Mouse (Mus musculus): Measurements from ENCODE around the gene Cxcl17. TPM values are rescaled to one million over a fixed set of nuclear protein-coding genes. Genes with fewer than 3 reads are reported as not detected.
"Not testable (repeated sequence)": the region's sequence is repeated elsewhere in the genome, so short reads cannot be mapped to it uniquely, and the experiment has no call there.

The Cxcl17 gene
- total RNA-seq, 4 experiments from 2014 or later: not detected

DNA sequence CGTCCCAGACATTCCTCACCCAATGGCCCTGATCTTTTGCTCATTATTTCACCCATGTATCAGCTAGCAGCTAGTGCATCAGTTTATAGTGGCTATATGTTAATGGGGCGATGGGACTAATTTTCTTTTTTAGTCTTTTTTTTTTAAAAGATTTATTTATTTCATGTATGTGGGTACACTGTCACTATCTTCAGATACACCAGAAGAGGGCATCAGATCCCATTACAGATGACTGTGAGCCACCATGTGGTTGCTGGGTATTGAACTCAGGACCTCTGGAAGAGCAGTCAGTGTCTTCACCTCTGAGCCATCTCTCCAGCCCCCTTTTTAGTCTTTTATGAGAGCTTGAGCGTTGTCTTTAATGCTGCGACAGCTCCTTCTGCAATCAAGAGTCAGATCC is 13.7 kb upstream of the Cxcl17 start:
- not testable (repeated sequence) for DNase-seq (ENCODE audit: low spot score in 2 of 2)

DNA sequence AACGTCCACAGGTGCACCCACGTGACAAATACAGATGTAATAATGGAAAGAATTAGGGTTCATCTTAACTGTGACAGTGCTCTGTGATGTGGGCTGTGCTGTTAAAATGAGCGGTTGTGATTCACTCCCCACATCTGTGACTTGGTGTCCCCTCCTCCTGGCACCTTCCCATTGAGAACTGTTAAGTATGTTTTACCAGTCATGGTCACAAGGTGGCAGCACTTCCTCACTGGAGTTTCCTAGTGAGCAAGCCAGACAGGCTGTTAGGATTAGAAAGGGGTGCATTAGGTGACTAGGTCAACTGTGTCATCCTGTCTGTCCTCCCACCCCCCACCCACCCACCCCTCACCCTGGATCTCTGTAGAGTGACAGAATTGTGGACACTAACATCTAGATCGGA is 11.7 kb upstream of the Cxcl17 start:
- DNase-seq (ENCODE audit: low spot score in 2 of 2): peak; percentile 50 to 58

DNA sequence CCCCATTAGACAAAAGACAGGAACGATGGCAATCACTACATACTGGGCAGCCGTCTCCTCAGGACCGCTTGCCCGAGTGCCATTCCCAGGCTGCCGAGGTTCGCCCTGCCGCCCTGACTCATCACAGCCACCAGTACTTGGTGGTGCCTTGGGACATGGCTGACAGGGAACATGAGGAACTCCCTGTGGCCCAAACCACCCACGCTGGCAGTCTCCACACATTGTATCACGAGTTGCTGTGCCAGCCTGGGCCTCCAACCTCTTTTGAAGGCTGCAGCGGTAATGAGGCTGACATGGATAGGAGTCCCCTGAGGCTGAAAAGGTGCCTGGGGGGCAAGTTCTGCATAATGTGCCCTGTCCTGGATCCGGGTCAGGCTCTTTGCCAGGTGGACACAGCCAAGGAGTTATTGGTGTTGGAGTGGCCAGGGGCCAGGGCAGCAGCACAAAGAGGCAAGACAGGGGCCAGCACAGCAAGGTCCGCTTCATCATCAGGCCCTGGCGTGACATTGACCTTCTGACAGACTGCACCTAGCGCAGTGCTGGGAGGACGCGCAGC is 9.7 kb upstream of the Cxcl17 start:
- DNase-seq (ENCODE audit: low spot score in 2 of 2): no peak

DNA sequence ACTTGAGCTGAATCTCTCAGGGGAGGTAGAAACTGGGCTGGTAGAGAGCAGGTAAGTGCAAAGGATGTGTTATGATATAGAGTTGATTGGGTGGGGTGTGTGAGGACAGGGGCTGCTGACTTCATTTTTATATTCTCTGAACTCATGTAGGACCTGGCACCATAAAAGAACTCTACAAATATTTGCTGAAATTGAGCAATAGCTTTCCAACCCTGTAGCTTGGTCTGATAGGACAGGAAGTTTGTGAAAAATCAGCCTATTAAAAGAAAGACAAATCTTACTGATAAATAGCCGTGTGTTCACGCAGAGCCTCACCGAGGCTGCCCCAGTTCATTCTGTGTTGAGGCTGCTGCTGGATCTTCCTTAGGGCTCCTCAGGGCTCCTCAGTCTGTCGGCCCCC is 7.3 kb upstream of the Cxcl17 start:
- DNase-seq (ENCODE audit: low spot score in 2 of 2): no peak

DNA sequence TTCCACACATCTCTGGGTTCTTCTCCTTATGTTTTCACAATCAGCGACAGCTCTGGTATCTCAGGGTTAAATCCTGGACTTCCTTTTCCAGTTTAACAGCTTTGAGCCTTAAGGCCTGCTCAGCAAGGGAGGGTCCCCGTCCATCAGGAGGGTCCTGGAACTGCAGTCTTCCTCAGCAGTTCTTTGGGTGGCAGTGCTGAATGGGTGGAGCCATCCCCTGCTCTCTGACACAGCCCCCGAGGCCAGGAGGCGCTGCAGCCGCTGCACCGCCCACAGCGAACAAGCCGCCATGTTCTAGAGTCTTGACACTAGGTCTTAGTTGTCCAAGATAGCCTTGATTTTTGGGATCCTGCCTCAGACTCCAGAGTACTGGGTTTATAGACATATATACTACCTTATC is 6.8 kb upstream of the Cxcl17 start:
- DNase-seq (ENCODE audit: low spot score in 2 of 2): no peak

DNA sequence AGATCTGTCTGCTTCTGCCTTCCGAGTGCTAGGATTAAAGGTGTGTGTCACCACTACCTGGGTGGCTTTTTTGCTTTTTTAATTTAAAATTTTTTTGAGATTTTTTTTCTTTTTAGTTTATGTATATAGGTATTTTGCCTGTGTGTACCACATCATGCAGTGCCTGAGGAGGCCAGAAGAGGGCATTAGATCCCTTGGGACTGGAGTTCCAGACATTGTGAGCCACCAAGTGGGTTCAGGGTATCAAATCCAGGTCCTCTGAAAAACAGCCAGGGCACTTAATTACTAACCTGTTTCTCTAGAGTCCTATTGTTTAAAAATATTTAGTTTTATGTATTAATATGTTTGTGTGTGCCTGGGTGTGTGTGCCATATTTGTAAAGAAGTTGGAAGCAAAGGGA is 4.9 kb upstream of the Cxcl17 start:
- no peak for DNase-seq (ENCODE audit: low spot score in 2 of 2)

DNA sequence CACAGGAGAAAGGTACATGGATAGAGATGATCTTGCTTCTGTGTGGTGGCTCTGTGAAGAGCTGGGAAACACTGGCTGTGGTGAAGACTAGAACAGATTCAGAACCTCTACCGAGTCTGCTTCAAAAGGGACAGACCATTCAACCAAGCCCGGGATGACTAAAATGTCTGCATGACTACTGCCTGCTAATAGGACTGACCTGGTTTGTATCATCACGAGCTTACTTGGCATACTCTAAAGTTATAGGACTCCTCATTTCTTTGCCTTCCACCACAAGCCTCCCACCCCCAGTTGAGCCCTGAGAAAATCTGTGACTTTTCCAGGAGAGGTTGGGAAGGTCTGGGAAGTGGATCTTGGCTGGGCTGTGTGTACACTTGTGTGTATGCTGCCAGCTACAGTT is 825 bp downstream of the Cxcl17 start:
- no peak for DNase-seq (ENCODE audit: low spot score in 2 of 2)

DNA sequence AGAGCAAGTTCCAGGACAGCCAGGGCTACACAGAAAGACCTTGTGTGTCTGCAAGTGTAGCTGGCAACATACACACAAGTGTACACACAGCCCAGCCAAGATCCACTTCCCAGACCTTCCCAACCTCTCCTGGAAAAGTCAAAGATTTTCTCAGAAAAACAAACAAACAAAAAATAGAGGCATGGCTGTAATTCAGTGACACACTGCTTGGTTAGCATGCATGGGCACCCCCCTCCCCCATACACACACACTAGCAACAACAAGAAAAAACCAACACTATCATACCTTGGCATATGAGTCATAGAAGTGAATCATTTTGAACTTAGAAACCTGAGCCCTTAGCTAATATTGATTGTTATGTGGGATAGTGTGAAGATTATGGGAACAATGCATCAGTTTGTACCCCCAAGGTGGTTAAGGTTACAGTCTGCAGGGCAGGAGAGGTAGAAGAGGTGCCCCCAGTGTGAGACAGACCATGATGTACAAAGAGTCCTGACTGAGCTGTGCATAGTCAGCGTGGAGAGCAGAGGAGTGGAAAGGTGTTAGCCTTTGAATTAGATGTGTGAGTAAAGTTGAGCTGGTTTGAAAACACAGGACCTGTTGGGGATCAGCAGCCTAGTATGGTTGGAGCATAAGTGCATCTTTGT is 1.6 kb downstream of the Cxcl17 start:
- DNase-seq (ENCODE audit: low spot score in 2 of 2): no peak

DNA sequence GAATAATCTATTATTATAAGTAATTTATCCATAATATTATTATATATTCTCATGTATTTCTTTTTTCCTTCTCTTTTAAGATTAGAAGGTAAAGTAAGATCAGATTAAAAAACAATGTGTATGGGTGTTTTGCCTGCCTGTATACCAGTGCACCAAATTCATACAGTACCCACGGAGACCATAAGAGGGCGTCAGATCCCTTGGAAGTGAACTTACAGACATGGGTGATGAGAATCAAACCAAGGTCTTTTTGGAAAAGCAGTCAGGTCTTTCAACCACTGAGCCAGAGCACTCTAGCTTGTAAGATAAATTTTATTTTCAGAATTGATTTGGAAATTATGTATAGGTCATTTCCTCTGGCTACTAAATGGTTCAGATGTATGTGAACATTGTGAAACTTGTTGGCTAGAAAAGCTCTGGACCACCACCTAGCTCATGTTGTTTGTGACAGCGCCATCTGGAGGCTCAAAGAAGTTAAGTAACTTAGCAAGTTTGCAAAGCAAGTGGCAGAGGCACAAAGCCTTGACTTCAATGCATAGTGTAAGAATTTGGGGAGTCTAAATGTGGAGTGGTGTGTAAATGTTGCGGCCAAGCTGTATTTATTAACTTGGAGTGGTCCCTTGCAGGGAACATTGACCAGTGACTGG is 3.4 kb downstream of the Cxcl17 start:
- no peak for DNase-seq (ENCODE audit: low spot score in 2 of 2)

DNA sequence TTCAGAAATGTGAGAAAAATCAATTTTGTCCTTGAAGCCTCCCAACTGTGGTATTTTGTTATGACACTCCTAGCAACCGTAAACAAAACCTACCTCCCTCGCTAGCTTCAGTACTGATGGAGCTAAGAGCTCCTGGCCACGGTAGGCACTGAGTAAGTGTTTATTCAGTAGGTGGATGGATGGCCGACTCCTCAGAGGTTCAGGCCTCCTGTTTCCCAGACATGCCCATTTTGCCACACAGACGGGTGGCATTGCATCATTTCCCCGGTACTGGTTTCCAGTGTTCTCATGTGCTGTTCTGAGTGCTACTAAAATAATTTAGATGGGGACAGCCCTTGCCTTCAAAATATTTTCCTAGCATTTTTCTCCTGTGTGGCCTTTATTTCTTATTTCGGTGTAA is 6.2 kb downstream of the Cxcl17 start:
- DNase-seq (ENCODE audit: low spot score in 2 of 2): no peak

DNA sequence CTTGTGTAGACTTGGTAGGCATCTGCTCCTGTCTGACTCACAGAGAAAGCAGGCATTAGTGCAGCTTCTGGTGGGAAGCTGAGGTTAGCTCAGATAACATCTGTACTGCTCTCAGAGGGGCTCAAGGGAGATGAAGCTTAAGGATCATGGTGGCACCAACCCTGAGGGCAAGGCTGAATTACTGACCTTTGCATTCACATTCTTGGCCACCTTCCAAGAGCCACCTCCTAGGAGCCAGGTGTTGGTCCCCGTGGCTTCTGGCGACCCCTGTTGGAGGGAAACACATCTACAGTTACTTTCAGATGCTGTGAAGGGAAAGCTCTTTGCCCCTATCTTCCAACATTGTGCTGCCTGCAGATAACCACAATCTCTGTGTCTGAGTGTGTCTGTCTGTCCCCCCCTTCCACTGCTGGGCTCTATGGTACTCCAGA is 10.0 kb downstream of the Cxcl17 start:
- no peak for DNase-seq (ENCODE audit: low spot score in 2 of 2)

DNA sequence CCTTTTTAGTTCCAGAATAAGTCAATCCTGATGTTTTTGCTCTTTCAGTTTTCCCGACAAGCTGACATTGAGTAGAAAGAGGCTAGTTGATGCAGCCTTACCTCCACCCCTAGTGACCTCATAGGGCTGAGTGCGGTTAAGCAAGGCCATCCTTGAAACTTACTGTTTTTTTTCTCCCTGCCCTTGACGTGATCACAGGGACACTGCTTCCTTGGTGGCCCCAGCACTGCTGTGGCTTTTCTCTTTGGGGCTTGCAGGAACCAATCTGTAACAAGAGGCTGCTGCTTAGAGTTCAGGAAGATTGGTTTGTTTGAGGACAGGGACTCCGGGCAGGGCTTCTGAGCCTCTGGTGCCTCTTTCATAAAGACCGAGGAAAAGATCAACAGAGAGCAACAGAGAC is 10.7 kb downstream of the Cxcl17 start:
- DNase-seq (ENCODE audit: low spot score in 2 of 2): no peak

DNA sequence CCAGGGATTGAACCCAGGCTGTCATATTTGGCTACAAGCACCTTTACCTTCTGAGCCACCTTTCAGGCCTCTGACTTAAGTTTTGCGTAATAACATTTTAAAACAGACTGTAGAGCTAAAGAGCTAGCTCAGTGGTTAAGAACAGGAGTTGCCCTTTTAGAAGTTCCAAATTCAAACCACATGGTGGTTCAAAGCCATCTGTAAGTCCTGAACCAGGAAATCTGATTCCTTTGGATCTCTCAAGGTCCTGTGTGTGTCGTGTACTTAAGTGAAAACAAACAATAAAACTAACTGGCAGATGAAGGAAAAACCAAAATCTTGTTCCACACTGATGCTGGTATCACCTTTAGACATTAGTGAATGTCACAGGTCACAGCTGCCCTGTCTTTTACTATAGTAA is 11.1 kb downstream of the Cxcl17 start:
- no peak for DNase-seq (ENCODE audit: low spot score in 2 of 2)

DNA sequence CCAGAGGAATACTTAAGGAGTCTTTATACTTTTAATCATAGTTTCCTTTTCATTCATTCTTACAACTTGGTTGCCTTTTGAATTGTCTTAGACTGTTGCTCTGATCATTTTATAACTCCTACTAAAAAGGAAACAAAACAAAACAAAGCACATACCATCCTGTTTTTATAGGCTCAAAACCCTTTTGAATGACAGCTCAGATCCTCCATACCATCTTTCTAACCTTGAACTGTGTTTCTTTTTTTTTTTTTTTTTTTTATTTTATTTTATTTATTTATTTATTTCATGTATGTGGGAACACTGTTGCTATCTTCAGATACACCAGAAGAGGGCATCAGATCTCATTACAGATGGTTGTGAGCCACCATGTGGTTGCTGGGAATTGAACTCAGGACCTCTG is 13.7 kb downstream of the Cxcl17 start:
- not testable (repeated sequence) for DNase-seq (ENCODE audit: low spot score in 2 of 2)

DNA sequence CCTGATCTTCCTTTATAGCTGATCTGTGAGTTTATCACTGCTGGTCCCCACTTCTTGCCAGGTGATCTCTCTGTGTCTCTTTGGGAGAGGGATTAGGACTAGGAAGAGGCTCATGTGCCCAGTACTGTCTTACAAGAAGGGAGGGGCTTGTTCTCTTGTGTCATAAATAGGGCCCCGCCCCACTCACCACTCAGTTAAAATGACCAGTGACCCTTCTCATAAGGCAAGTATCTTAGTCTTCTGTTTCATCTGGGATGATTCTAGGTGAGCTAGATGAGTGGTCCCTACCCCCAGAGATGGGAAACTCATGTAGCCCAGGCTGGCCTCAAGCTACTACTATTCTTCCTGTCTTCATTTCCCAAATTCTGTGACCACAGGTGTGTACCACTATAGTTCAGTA is 14.1 kb downstream of the Cxcl17 start, which contains the start of gene Lipe:
Gene Lipe, minus strand, starts transcription at position 101 of the 400 bp plus-strand sequence.
- DNase-seq (ENCODE audit: low spot score in 2 of 2): no peak

DNA sequence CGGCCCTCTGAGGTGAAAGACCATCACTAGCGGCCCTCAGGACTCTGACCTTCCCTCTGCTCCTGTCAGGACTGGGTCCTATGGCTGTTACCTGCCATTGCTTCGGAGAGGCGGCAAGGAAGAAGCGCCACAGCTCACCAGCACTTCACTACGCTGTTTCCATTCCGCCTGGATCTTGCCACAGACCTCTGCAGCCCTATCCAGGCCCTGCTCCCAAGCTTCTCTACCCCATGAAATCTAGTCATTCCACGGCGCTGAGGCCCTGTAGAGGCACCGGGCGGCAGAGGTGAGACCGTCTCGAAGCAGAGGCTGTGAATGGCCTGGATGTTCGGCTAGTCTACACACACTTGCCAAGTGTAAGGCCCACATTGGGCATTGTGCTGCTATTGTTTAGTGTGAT is 16.1 kb downstream of the Cxcl17 start:
- no peak for DNase-seq (ENCODE audit: low spot score in 2 of 2)

DNA sequence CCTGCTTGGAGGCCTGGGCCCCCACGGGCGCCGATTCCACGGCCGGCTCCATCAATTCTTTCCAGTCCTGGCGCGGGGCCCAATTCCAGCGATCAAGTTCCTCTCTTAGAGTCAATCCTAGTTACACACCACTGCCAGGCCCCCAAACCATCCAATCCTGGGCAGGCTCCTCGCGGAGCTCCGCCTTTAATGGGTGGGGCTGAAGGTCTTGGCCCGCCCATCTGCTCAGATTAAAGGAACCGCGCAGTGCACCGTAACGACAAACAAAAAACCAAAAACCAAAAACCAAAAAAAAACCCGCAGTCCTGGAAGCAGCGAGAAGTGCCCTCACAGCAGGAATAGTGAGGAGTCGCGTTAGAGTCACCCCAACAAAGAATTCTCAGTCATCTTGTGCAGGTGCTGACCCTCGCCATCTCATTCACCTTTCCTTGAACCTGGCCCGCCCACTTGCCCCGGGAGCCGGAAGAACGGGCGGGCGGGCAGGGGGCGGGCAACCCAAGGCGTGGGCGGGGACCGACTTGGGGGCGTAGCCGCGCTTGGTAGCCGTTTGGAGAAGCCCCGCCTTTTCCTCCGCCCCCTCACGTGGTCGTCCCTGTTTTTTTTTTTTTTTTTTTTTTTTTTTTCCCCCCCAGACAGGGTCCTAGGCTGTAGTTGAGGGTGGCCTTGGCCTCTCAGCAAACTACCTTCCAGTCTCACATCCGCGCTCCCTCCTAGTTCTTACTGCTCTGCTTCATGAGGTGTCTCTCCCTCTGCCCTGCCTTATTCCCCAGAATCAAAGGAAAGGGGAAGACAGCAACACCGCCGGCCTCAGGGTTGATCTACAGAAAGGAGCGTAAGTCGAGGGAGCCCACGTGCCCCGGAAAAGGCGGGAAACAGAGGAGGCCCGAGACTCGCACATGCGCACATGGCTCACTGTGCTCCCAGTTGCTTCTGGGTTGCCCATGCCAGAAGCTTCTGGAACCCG is 16.8 kb downstream of the Cxcl17 start:
- DNase-seq (ENCODE audit: low spot score in 2 of 2): peak; percentile 95 to 96

DNA sequence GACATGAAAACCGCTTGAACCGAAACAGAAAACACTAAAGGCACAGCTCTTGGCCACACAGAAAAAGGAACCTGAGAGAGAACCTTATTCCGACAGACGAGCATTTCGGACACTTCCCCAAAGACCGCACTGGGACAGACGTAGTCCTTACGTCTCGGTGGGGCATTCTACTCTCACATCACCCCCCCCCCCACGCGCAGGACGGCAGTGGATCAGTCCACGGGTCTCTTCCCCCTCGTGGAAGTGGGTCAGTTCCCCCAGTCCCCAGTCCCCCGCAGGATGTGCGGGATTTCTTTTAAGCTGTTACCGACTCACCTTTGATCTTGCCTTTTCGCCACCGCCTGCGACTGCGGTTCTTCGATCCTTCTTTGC is 17.5 kb downstream of the Cxcl17 start:
- DNase-seq (ENCODE audit: low spot score in 2 of 2): no peak

DNA sequence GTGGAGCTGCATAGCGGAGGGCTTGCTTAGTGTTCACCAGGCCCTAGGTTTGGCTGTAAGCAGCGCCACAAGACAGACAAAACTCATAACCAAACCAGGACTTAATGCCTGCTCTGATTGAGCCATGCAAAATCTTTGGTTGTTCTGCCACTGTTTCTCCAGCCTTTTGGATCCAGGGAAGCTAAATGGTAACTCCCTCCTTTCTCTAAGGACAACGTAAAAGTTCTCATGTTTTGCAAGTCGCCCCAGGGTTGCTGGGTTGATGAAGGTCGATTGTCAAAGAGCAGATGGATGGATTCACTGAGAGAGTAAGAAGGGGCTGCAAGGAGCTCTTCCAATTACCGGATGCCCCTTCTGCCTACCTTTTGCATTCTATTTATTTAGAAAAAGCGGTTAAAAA is 17.9 kb downstream of the Cxcl17 start:
- DNase-seq (ENCODE audit: low spot score in 2 of 2): no peak

DNA sequence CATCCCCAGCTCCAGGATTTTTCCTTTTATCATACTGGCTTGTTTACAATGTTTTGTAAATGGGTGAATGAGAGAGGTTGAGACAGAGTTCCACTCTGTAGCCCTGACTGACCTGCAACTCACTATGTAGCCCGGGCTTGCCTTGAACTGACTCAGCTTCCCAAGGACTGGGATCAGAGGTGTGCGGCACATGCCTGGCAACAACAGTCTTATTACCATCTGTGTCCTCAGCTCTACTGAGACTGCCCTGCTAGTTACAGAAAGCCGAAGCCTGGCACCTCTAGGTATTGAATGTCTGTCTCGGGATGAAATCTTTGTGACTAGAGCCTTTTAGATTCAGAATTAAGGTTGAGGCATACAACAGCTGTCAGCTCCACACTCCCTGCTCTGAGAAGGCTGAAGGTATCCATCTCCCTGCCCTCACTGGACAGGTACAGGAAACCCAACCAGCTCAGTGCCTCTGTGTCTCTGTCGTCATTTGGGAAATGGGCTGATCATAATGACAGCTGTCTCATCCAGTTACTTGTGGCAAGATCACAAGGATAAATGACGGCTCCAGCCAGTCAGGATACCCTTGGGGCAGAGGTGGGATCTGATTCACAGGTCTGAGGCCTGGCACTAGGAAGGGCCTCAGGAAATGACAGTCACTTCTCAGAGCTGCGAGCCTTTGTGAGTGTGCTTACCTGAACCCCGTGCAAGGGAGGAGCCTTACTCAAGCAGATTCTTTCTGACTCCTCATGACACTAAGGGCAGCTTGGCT is 19.1 kb downstream of the Cxcl17 start:
- DNase-seq (ENCODE audit: low spot score in 2 of 2): no peak

DNA sequence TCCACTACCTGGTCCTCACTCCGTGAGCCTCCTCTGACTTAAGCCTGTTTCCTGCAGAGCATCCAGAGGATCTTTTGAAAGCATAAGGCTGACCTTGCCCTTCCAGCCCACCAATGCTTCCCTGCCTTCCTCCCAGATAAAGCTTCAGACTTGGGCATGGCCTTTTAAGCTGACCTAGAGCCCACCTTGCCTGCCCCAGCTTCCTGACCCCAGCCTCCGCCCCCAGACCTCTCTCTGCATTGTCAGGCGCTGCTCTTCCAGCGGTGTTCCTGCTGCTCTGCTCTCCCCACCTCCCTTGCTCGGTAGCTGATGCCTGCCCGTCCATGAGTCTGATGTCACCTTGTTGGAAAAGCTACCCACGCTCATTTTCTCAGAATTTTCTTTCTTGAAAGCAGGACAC is 19.8 kb downstream of the Cxcl17 start:
- DNase-seq (ENCODE audit: low spot score in 2 of 2): no peak

All from gastrocnemius, adult 8-10 months (tissue).